ENCODE assay signal across 17 mouse cellular contexts in genomic region chr11:84774870-84775514, GRCm38 (mm10). TPM values are rescaled to one million over a fixed set of nuclear protein-coding genes. Genes with fewer than 3 reads are reported as not detected.
DNase-seq lines count a peak whose midpoint lies in the region; ATAC-seq lines count a peak whose summit lies in the region.
"Had no signal": no experiment of that assay in that cellular context is flagged by ENCODE, and none has a peak within 500 bp of the region (broad histone marks: within the 10 kb centered on the region; RNA-seq: fewer than 3 reads in every experiment).

No protein-coding gene starts in this region.

- no peaks in the 10 kb centered on the region for H3K9me3 ChIP-seq in neural tube, embryonic 12.5 days
- no peaks in the 10 kb centered on the region for H3K9me3 ChIP-seq in hindbrain, embryonic 13.5 days
- no peaks in the 10 kb centered on the region for H3K9me3 ChIP-seq in midbrain, embryonic 12.5 days
- no peaks in the 10 kb centered on the region for H3K9me3 ChIP-seq in neural tube, embryonic 15.5 days (replicated peaks)
- H3K9me3 ChIP-seq: kidney, embryonic 15.5 days had no signal

- H3K27me3 ChIP-seq in neural tube, embryonic 12.5 days (replicated peaks): peaks cover 10% of the 10 kb centered on the region; the same call in 1 of the 2 replicates
- peaks cover 40% of the 10 kb centered on the region for H3K27me3 ChIP-seq in hindbrain, embryonic 13.5 days
- peaks cover 48% of the 10 kb centered on the region for H3K27me3 ChIP-seq in midbrain, embryonic 12.5 days
- 0 out of 2 replicates have a peak, but pooled peaks cover 5% of the 10 kb centered on the region for H3K27me3 ChIP-seq in neural tube, embryonic 15.5 days (replicated peaks)

- no peak overlapping the region for H3K4me2 ChIP-seq in neural tube, embryonic 12.5 days (replicated peaks)
- no peak overlapping the region for H3K4me2 ChIP-seq in hindbrain, embryonic 13.5 days
- H3K4me2 ChIP-seq in midbrain, embryonic 12.5 days (replicated peaks): 0 out of 2 replicates have a peak overlapping the region, but pooled peaks have one; percentile 7
- no peak overlapping the region for H3K4me2 ChIP-seq in neural tube, embryonic 15.5 days

- no peak overlapping the region for H3K4me3 ChIP-seq in neural tube, embryonic 12.5 days
- H3K4me3 ChIP-seq in hindbrain, embryonic 13.5 days: no peak overlapping the region
- no peak overlapping the region for H3K4me3 ChIP-seq in midbrain, embryonic 12.5 days
- H3K4me3 ChIP-seq in neural tube, embryonic 15.5 days (replicated peaks): no peak overlapping the region
- H3K4me3 ChIP-seq: kidney, embryonic 15.5 days had no signal

- peak overlapping the region; percentile 17; the same call in 1 of the 2 replicates for H3K27ac ChIP-seq in neural tube, embryonic 12.5 days
- H3K27ac ChIP-seq in hindbrain, embryonic 13.5 days: peak overlapping the region; percentile 85
- peak overlapping the region; percentile 81 for H3K27ac ChIP-seq in midbrain, embryonic 12.5 days (replicated peaks)
- peak overlapping the region; percentile 54 for H3K27ac ChIP-seq in neural tube, embryonic 15.5 days (replicated peaks)
- H3K27ac ChIP-seq: macrophage had no signal

- ATAC-seq in neural tube, embryonic 12.5 days (ENCODE audit: low FRiP score, low read depth): no peak; the same call in 1 of the 2 replicates
- no peak for ATAC-seq in hindbrain, embryonic 13.5 days (ENCODE audit: low FRiP score)
- 0 out of 2 replicates have a peak, but pooled peaks have one; percentile 49 for ATAC-seq in midbrain, embryonic 12.5 days (ENCODE audit: low FRiP score, low read depth)
- ATAC-seq in neural tube, embryonic 15.5 days (ENCODE audit: low FRiP score): peak; percentile 48; the same call in 1 of the 2 replicates
- no peak for ATAC-seq in megakaryocyte progenitor cell, adult 5-6 weeks (replicated peaks; ENCODE audit: poor library complexity)

- H3K9ac ChIP-seq in neural tube, embryonic 12.5 days: no peak overlapping the region
- no peak overlapping the region for H3K9ac ChIP-seq in hindbrain, embryonic 13.5 days
- no peak overlapping the region for H3K9ac ChIP-seq in midbrain, embryonic 12.5 days (replicated peaks)
- H3K9ac ChIP-seq in neural tube, embryonic 15.5 days (replicated peaks): no peak overlapping the region
- H3K9ac ChIP-seq: kidney, embryonic 15.5 days had no signal

- WGBS in neural tube, embryonic 12.5 days: 43% methylated on average over 13 of the region's 13 CpGs
- 32% methylated on average over 13 of the region's 13 CpGs for WGBS in hindbrain, embryonic 13.5 days
- 56% methylated on average over 13 of the region's 13 CpGs for WGBS in midbrain, embryonic 12.5 days
- 24% methylated on average over 13 of the region's 13 CpGs for WGBS in neural tube, embryonic 15.5 days

- no peak for DNase-seq in neural tube, embryonic 10.5 days (ENCODE audit: extremely low spot score, low spot score)
- no peak for DNase-seq in cerebellum, postnatal 14 days
- DNase-seq in urinary bladder, postnatal 10 days (ENCODE audit: low spot score): no peak
- DNase-seq: adrenal gland, postnatal 10 days; cerebellum, adult 11-12 months; cerebellum, postnatal 36 days; gastrocnemius, postnatal 25 days; heart, postnatal 10 days; layer of hippocampus, postnatal 36 days; lung, adult 2 months had no signal

- no peaks in the 10 kb centered on the region for H3K36me3 ChIP-seq in neural tube, embryonic 12.5 days
- H3K36me3 ChIP-seq in hindbrain, embryonic 13.5 days: no peaks in the 10 kb centered on the region
- no peaks in the 10 kb centered on the region for H3K36me3 ChIP-seq in midbrain, embryonic 12.5 days
- H3K36me3 ChIP-seq in neural tube, embryonic 15.5 days: no peaks in the 10 kb centered on the region
- H3K36me3 ChIP-seq: kidney, embryonic 15.5 days had no signal

- peaks cover 28% of the 10 kb centered on the region for H3K4me1 ChIP-seq in neural tube, embryonic 12.5 days
- H3K4me1 ChIP-seq in hindbrain, embryonic 13.5 days (replicated peaks): peaks cover 63% of the 10 kb centered on the region
- H3K4me1 ChIP-seq in midbrain, embryonic 12.5 days: peaks cover 37% of the 10 kb centered on the region
- H3K4me1 ChIP-seq in neural tube, embryonic 15.5 days: peaks cover 31% of the 10 kb centered on the region

RNA-seq across cellular contexts. Expression of gene Mrm1, which starts 44.3 kb away (rescaled TPM):
- 8.9 and 10.5 TPM in 2 replicates for polyA plus RNA-seq in neural tube, embryonic 12.5 days (2016; fragmentation: Nextera tagmentation; extraction: Ambion mirVana)
- polyA plus RNA-seq in hindbrain, embryonic 13.5 days (2015; fragmentation: Nextera tagmentation; extraction: Ambion mirVana): 9.1 and 11.7 TPM in 2 replicates
- 11.0 and 11.7 TPM in 2 replicates for polyA plus RNA-seq in midbrain, embryonic 12.5 days (2016; fragmentation: Nextera tagmentation; extraction: Ambion mirVana)
- 19.2 and 19.6 TPM in 2 replicates for polyA plus RNA-seq in neural tube, embryonic 15.5 days (2015; fragmentation: Nextera tagmentation; extraction: Ambion mirVana)
- 6.9 and 7.6 TPM in 2 replicates for total RNA-seq in megakaryocyte progenitor cell, adult 5-6 weeks (2015)
- total RNA-seq in megakaryocyte progenitor cell, adult 5-6 weeks (2017): 5.2 and 7.8 TPM in 2 replicates

RNA-seq across cellular contexts. Expression of gene Dhrs11, which starts 53.8 kb away (rescaled TPM):
- 8.2 and 8.9 TPM in 2 replicates for polyA plus RNA-seq in neural tube, embryonic 12.5 days (2016; fragmentation: Nextera tagmentation; extraction: Ambion mirVana)
- 6.3 and 7.2 TPM in 2 replicates for polyA plus RNA-seq in hindbrain, embryonic 13.5 days (2015; fragmentation: Nextera tagmentation; extraction: Ambion mirVana)
- 6.8 and 7.6 TPM in 2 replicates for polyA plus RNA-seq in midbrain, embryonic 12.5 days (2016; fragmentation: Nextera tagmentation; extraction: Ambion mirVana)
- polyA plus RNA-seq in neural tube, embryonic 15.5 days (2015; fragmentation: Nextera tagmentation; extraction: Ambion mirVana): 11.8 and 16.2 TPM in 2 replicates
- 21.0 and 23.1 TPM in 2 replicates for total RNA-seq in megakaryocyte progenitor cell, adult 5-6 weeks (2015)
- total RNA-seq in megakaryocyte progenitor cell, adult 5-6 weeks (2017): 14.7 and 20.1 TPM in 2 replicates

Comparison
In these comparisons a context has a peak if more than half of its experiments do, and no peak if none do; other contexts are left out.
1. ATAC-seq: peak in midbrain, embryonic 12.5 days (single experiment) and neural tube, embryonic 15.5 days (single experiment); none in neural tube, embryonic 12.5 days (single experiment), hindbrain, embryonic 13.5 days (single experiment) and megakaryocyte progenitor cell, adult 5-6 weeks (single experiment).
2. H3K27ac ChIP-seq: peak in every context shown above with its lines; median percentile 85 in hindbrain, embryonic 13.5 days; 81 in midbrain, embryonic 12.5 days; 54 in neural tube, embryonic 15.5 days; 17 in neural tube, embryonic 12.5 days.